Mouse (Mus musculus): Measurements from ENCODE around the gene Rit1.
"Not testable (repeated sequence)": the region's sequence is repeated elsewhere in the genome, so short reads cannot be mapped to it uniquely, and the experiment has no call there.

Rit1 gene

DNA sequence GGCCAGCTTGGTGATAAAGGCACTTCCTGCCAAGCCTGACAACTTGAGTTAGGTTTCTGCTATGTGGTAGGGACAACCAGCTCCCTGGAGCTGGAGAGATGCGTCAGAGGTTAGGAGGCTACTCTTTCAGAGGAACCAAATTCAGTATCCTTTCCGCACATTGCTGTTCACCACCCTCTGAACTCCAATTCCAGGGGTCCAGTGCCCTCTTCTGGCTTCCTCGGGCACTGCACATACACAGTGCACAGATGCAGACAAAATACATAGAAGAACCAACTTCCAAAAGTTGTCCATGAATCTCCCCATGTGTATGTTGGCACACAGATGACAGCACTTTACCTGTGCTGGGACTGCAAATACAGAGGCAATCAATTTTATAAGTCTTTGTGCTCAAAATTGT, 22.0 kb downstream of the Rit1 start:
- DNase-seq (ENCODE audit: low spot score in 2 of 2), result peak in 1 of 2 experiments; percentile 65

DNA sequence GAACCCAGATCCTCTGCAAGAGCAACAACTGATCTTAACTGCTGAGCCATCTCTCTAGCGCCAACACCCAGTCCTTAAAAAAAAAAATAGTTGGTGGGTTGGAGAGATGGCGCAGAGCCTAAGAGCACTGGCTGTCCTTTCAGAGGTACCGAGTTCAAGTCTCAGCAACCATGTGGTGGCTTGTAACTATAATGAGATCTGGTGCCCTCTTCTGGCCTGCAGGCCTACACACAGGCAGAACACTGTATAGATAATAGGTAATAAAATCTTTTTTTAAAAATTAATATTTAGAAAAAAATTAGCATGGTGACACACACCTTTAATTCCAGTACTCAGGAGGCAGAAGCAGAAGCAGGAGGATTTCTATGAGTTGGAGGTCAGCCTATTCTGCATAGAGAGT, 23.5 kb downstream of the Rit1 start:
- DNase-seq (ENCODE audit: low spot score in 2 of 2), result no peak

GRCm38 (mm10) chr3:88745534-88745933, 28.9 kb downstream of the Rit1 start:
- no peak for DNase-seq (ENCODE audit: low spot score in 2 of 2)

- DNase-seq (ENCODE audit: low spot score in 2 of 2), result no peak
Observed at GRCm38 (mm10) chr3:88746139-88746870, 29.7 kb downstream of the Rit1 start.

DNA sequence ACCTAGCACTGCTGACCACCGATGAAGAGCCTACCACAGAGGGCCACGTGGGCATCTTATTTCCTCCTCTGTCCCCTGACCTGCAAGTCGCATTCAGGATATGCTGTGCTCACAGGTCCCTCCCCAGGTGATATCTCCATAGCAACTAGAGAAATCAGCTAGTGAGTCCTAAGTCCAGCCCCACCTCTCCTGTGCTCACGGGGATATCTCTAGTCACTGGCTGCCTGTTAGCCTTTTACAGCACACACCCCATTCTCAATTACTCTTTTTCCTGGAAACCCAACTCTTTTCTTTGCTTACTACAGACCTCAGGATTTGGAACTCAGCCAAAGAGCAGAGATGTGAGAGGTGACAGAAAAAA, 30.2 kb downstream of the Rit1 start:
- no peak for DNase-seq (ENCODE audit: low spot score in 2 of 2)

DNA sequence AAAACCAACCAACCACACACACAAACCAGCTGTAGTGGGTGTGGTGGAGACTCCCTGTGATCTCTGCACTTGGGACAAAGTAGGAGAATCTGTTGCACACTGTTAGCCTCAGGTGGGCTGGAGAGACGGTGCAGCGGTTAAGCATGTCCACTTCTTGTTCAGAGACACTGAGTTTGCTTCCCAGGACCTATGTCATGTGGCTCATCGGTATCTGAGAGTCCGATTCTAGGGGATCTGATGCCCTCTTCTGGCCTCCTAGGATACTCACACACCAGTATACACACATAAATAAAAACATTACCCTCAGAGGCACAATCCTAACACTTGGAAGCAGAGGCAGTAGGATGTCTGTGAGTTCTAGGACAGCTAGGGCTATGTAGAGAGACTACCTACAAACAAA, 37.6 kb downstream of the Rit1 start:
- DNase-seq (ENCODE audit: low spot score in 2 of 2), result no peak

GRCm38 (mm10) chr3:88755541-88755940, 38.9 kb downstream of the Rit1 start:
- no peak for DNase-seq (ENCODE audit: low spot score in 2 of 2)

DNA sequence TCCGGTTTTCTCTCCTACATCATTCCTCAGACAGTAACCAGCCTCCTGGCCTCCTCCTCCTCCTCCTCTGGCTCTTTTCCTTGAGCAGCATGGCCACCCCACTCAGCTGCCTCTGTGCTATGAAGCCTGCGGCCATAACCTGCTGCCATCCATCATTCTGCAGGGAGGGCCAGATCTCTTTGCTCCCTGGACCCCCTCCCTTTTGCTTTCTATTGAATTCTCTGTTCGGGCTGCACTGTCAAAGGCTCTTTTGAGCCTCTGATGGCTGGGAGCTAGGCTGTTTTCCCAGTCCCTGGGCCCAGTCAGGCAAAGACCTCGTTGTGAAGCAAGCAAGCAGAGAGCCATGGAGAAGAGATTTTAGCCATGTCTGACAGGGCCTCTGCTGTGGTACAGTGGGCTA, 39.6 kb downstream of the Rit1 start:
- no peak for DNase-seq (ENCODE audit: low spot score in 2 of 2)

- DNase-seq (ENCODE audit: low spot score in 2 of 2), result peak; percentile 76
Observed at GRCm38 (mm10) chr3:88758045-88758500, 41.4 kb downstream of the Rit1 start.

DNA sequence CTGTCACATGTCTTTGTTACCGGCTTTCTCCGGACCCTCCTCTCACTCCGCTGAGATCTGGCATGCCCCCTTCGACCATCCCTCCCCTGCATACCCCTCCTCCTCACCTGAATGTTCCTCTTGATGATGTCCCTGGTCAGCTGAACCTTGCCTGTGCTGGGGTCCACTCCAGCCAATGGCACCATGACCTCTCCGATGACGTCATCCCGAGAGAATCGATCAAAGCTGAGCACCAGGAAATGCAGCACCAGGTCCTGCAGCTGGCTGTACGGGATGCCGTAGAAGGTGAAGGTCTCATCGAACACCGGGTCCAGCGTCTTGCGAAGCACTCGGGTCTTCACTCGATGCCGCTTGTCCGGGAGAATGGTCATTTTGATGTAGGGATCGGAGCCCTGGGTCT, 45.0 kb downstream of the Rit1 start:
- no peak for DNase-seq (ENCODE audit: low spot score in 2 of 2)

DNA sequence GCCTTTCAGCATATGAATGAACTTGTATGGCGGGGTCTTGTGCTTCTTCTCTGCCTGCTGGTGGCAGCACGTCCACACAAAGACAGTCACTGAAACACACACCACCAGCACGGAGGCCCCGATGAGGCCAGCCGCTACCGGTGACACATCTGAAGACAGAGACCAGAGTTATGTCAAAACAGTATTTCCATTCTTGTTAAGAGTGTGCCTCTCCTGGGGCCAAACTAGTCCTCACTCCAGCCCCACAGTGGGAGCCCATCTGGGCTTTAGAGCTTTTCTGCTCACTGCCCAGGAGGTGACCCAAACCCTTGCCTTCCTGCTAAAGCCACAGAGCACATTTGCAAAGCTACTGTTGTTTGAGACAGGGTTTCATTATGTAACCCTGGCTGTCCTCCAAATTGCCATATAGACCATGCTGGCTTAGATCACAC, 45.8 kb downstream of the Rit1 start:
- DNase-seq (ENCODE audit: low spot score in 2 of 2), result no peak

- DNase-seq (ENCODE audit: low spot score in 2 of 2), result peak; percentile 67 to 68
Observed at GRCm38 (mm10) chr3:88771189-88771940, 54.7 kb downstream of the Rit1 start.

- not testable (repeated sequence) for DNase-seq (ENCODE audit: low spot score in 2 of 2)
Observed at GRCm38 (mm10) chr3:88771941-88772280, 55.3 kb downstream of the Rit1 start.

GRCm38 (mm10) chr3:88772399-88772798, 55.8 kb downstream of the Rit1 start:
- DNase-seq (ENCODE audit: low spot score in 2 of 2), result peak; percentile 86 to 92

GRCm38 (mm10) chr3:88773163-88773562, 56.5 kb downstream of the Rit1 start:
- not testable (repeated sequence) for DNase-seq (ENCODE audit: low spot score in 2 of 2)

DNA sequence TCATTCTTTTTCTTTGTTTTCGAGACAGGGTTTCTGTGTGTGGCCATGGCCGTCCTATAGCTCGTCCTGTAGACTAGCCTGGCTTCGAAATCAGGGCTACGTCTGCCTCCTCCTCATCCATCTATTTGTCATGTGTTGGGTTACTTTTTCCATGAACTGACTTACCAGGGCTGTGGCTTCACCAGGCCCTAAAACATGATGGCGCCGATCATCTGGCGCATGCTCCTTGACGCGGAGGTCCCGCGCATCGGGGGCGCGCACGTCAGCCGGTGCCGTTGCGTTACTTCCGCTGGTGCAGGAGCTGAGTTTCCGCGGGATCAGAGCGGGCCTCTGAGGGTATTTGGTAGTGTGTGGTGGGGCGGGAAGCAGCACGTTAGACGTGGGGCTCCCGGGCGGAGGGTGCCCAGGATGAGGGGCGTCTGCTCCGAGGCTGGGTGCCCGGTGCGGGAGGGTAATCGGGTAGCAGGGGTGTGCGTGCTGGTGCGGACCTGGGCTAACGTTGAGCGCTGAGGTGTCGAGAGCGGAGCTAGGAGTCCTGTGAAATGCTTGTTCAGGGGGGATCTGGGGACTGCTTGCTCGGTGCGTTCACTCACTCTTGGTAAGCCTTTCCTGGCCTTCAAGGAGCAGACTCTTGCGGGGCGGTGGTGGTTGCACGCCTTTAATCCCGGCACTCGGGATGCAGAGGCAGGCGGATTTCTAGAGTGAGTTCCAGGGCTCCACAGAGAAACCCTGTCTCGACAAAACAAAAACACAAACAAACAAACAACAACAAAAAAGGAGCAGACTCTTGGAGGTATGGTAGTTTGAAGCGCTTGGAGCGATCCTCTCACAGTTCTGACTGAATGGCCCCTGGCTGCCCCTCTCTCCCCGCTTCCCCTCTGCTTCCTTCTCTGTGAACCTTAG, 58.6 kb downstream of the Rit1 start, which contains the start of gene Syt11:
Syt11 (minus strand) TSS at position 226 of the 903 bp plus-strand sequence.
- DNase-seq (ENCODE audit: low spot score in 2 of 2), result peak; percentile 26 to 30

Data from heart, adult 9 months (tissue).